Mouse (Mus musculus): ENCODE measurements around the gene Pomp. TPM values are rescaled to one million over a fixed set of nuclear protein-coding genes. Genes with fewer than 3 reads are reported as not detected.

The Pomp gene
- polyA plus RNA-seq, 1 experiment from 2014 or later = 436 TPM

DNA sequence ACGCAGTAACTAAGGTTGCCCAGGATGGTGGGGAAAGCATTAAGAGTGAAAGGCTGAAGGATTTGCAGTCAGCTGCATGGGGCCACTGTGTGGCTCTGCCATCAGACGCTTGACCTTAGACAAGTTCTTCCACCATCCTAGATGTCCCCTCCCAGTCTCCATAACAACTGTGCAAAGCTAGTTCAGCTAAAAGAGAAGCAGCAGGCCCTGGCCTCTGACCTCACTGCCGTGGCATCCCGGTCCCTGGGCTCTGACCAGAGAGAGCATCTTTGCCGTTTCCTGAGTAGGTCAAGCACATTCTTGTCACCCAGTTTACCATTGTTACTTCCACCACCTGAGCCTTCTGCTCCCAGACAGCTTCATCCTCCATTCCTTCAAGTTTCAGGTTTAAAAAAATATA is 33.7 kb upstream of the Pomp start:
- Histone ChIP-seq H3K9me3 (no peaks in the 10 kb centered on the region), H3K4me2 (no peak overlapping the region), H3K4me3 (no peak overlapping the region), H3K9ac (no peak overlapping the region), H3K27me3 (replicated peaks) (no peaks in the 10 kb centered on the region), H3K27ac (no peak overlapping the region), H3K4me1 (no peaks in the 10 kb centered on the region), H3K36me3 (replicated peaks) (no peaks in the 10 kb centered on the region)
- no peak for ATAC-seq (replicated peaks)
- WGBS = 42% methylated on average over 5 of the region's 5 CpGs

DNA sequence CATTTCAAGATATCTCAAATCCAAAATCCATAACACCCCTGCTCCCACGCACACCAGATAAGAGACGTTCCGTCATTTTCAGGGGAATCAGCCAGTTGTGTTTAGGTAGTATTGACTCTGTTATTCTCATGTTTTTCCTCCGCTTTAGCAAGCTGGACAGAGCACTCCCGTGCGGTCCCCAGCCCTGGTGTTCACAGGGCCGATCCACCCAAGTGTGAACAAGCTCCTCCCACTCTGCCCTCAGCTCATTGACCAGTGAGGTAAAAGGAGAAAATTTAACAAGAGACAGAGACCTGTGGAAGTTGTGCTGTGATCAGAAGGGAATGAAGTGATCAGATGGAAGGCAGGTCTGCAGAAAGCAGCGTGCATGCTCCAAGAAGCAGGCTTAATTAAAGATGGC is 31.4 kb upstream of the Pomp start:
- Histone ChIP-seq H3K4me1 (no peaks in the 10 kb centered on the region), H3K27ac (no peak overlapping the region), H3K9me3 (no peaks in the 10 kb centered on the region), H3K27me3 (replicated peaks) (no peaks in the 10 kb centered on the region), H3K36me3 (replicated peaks) (no peaks in the 10 kb centered on the region), H3K4me2 (no peak overlapping the region), H3K9ac (no peak overlapping the region), H3K4me3 (no peak overlapping the region)
- 53% methylated on average over 8 of the region's 8 CpGs for WGBS
- no peak for ATAC-seq (replicated peaks)

DNA sequence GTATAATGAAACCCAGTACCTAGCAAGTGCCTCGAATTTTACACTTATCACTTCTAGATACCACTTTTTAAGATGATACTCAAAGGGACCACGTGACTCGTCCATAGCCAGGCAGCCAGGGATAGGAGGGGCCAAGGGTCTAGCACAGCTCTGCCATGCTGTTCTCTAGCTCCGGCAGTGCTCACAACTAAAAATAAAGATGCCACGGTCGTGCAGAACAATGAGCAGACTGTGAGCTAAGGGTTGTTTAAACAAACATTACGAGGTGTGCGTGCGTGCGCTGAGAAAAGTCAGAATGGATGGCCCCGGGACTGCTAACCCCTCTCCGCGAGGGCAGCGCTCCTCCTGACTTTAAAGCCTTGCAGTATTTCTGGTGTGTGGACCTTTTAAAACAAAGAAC is 27.4 kb upstream of the Pomp start:
- H3K27me3 ChIP-seq (replicated peaks) = no peaks in the 10 kb centered on the region

DNA sequence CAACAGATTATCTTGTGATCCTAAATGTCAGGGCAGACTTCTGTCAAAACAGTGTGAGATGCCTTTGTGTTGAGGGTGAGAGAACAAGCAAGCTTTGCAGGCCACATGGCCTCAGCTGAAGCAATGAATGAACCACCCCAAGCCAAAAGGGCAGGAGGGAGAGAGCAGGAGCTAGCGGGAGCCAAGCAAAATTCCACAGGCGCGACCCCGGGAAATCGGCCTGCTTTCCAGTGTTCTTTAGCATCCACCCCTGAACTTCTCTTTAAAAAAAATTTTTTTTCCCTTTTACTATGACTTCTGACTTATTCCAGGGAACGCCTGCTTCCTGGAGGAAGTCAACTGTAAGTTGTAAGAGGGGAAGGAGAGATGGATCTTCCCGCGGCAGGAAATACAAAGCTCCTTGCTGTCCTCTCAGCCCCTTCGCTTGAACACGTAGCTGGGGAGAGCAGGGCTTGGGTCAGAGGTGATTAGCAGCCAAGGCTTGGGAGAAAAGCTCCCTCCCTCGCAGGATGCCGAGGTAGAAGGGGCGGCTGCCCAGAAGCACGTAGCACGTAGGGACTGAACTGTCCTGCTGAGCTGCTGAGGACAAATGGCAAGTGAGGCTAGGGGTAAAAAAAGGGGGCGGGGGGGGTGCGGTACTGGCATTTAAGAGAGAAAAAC is 25.3 kb upstream of the Pomp start:
- Histone ChIP-seq H3K27ac (no peak overlapping the region), H3K9me3 (no peaks in the 10 kb centered on the region), H3K27me3 (replicated peaks) (no peaks in the 10 kb centered on the region), H3K4me1 (no peaks in the 10 kb centered on the region; the same call in 1 of the 2 replicates), H3K4me3 (no peak overlapping the region), H3K9ac (no peak overlapping the region), H3K4me2 (no peak overlapping the region), H3K36me3 (replicated peaks) (no peaks in the 10 kb centered on the region)
- WGBS = 9% methylated on average over 17 of the region's 17 CpGs
- no peak for ATAC-seq (replicated peaks)

More for the DNA sequence above, 27.4 kb upstream of the Pomp start:
- H3K36me3 ChIP-seq (replicated peaks) = no peaks in the 10 kb centered on the region
- 52% methylated on average over 14 of the region's 14 CpGs for WGBS
- no peak overlapping the region for H3K27ac ChIP-seq
- no peak overlapping the region for H3K4me3 ChIP-seq
- no peak overlapping the region for H3K9ac ChIP-seq
- H3K4me2 ChIP-seq = no peak overlapping the region
- no peaks in the 10 kb centered on the region; the same call in 1 of the 2 replicates for H3K4me1 ChIP-seq
- ATAC-seq (replicated peaks) = no peak
- no peaks in the 10 kb centered on the region for H3K9me3 ChIP-seq

DNA sequence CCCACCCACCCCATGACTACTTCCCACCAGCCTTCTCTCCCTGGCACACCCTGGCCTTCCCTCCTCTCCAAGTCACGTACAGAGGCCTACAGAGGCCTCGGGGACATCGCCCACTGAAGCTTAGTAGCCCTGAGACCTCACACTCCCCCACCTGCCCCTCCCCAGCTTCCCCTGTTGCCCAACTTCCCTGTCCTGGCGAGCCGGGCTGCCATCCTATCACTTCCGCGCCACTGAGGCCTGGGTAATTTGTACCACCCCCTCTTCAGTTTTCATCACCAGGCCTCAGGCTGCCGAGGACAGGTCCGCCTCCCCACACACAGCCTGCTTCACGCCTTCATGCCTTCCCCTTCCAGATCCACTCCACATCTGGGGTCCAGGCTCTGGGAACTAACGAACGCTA is 20.8 kb upstream of the Pomp start:
- no peak overlapping the region for H3K4me3 ChIP-seq
- no peak for ATAC-seq (replicated peaks)
- H3K27ac ChIP-seq = no peak overlapping the region
- no peaks in the 10 kb centered on the region for H3K36me3 ChIP-seq (replicated peaks)
- WGBS = 86% methylated on average over 12 of the region's 12 CpGs
- H3K4me1 ChIP-seq = no peaks in the 10 kb centered on the region; the same call in 1 of the 2 replicates
- H3K27me3 ChIP-seq (replicated peaks) = no peaks in the 10 kb centered on the region
- H3K9ac ChIP-seq = no peak overlapping the region
- no peaks in the 10 kb centered on the region for H3K9me3 ChIP-seq
- H3K4me2 ChIP-seq = no peak overlapping the region

DNA sequence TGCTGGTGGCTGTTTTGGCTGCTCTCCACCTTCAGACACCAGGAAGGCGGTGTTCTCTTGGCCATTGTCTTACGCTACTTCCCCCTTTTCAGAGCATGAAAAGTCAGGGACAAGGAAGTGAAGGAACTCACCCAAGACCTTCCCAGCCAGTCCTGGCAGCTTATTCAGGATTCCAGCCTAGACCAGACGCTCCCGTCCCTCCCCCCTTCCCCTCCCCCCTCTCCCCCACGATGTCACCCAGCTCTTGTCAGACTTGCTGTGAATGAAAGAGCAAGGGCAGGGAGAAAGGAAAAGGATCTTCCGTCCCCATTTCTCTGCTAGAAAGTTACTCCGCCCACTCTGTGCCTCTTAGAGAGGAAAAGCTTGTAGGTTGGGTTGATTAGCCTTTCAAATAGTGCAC is 16.9 kb upstream of the Pomp start:
- H3K4me1 ChIP-seq = no peaks in the 10 kb centered on the region

DNA sequence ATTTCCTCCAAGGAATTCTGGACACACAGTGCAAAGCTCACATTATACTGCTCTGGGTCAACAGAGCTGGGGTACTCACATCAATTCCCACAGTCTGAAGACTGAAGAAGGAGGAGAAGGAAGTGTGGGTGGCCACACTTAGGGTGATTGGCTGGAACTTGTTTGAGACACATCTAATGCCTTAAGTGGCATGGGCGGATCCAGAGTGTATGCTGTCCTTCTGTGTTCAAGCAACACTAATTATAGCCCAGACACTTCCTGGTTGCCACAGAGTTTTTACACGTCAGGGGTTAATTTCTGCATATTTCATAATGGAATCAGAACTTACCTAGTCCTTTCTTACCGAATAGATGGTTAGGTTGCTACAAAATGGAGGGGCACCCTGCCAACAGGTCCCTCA is 14.9 kb upstream of the Pomp start:
- no peaks in the 10 kb centered on the region for H3K36me3 ChIP-seq (replicated peaks)
- H3K4me3 ChIP-seq = no peak overlapping the region
- no peak overlapping the region for H3K27ac ChIP-seq
- H3K9me3 ChIP-seq = no peaks in the 10 kb centered on the region
- 0 out of 2 replicates have a peak, but pooled peaks cover 3% of the 10 kb centered on the region for H3K27me3 ChIP-seq (replicated peaks)
- no peak for ATAC-seq (replicated peaks)
- 71% methylated on average over 3 of the region's 3 CpGs for WGBS
- H3K4me2 ChIP-seq = no peak overlapping the region
- no peak overlapping the region for H3K9ac ChIP-seq
- H3K4me1 ChIP-seq = no peaks in the 10 kb centered on the region

More for the DNA sequence above, 16.9 kb upstream of the Pomp start:
- WGBS = 52% methylated on average over 7 of the region's 7 CpGs
- no peak overlapping the region for H3K9ac ChIP-seq
- no peaks in the 10 kb centered on the region for H3K27me3 ChIP-seq (replicated peaks)
- H3K36me3 ChIP-seq (replicated peaks) = no peaks in the 10 kb centered on the region
- no peak overlapping the region for H3K27ac ChIP-seq
- H3K4me2 ChIP-seq = no peak overlapping the region
- H3K4me3 ChIP-seq = no peak overlapping the region
- no peaks in the 10 kb centered on the region for H3K9me3 ChIP-seq
- no peak for ATAC-seq (replicated peaks)

DNA sequence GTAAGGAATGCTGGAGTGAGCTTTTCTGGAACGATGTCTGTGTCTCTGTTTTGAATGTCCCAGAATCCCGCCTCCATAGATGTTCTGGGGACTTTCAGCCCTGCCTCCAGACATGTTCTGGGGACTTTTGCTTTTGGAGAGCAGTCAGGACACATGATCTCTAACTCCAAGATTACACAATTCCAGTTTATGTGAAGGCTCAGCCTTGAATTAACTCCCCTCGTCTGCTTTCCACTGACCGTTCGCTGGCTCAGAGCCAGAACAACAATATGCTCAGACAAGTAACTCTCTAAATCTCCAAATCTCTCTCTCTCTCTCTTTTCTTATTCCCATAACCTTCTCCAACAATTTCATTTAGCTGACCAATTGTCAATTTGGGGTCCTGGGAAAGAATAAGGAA is 12.9 kb upstream of the Pomp start:
- H3K27me3 ChIP-seq (replicated peaks) = 0 out of 2 replicates have a peak, but pooled peaks cover 3% of the 10 kb centered on the region
- 51% methylated on average over 5 of the region's 5 CpGs for WGBS
- no peaks in the 10 kb centered on the region for H3K36me3 ChIP-seq (replicated peaks)
- ATAC-seq (replicated peaks) = no peak
- H3K4me1 ChIP-seq = no peaks in the 10 kb centered on the region
- no peaks in the 10 kb centered on the region for H3K9me3 ChIP-seq
- H3K9ac ChIP-seq = no peak overlapping the region
- no peak overlapping the region for H3K4me2 ChIP-seq
- H3K27ac ChIP-seq = no peak overlapping the region
- no peak overlapping the region for H3K4me3 ChIP-seq

DNA sequence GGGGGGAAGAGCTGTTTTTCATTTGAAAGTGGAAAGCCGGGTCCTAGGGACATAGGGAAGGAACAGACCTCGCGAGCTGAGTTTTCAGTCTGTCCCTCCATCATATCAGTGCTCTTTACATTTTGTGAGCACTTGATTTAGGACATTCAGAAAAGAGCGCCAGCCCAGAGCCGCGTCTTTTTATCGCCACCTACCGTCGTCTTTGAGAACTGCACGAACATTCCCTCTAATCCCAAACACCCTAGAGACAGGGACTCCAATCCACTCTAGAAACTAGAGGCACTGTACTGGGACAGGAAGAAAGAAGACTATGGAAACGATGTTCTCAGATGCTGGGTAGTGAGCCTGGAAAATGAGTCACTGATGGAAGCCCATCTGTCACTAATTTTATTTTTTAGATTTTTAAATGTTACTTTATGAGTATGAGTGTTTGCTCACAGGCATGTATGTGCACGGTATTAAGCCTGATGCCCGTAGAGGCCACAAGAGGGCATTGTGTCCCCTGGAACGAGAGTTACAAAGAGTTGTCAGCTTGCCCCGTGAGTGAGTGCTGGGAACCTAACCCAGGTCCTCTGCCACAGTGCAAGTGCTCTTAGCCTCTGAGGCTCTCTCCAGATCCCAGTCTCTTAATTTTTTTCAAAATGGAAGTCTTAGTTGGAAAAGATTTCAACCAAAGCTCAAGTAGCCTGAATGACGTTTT is 11.9 kb upstream of the Pomp start:
- 0 out of 2 replicates have a peak, but pooled peaks have one; percentile 45 for ATAC-seq (replicated peaks)
- 23% methylated on average over 16 of the region's 16 CpGs for WGBS

DNA sequence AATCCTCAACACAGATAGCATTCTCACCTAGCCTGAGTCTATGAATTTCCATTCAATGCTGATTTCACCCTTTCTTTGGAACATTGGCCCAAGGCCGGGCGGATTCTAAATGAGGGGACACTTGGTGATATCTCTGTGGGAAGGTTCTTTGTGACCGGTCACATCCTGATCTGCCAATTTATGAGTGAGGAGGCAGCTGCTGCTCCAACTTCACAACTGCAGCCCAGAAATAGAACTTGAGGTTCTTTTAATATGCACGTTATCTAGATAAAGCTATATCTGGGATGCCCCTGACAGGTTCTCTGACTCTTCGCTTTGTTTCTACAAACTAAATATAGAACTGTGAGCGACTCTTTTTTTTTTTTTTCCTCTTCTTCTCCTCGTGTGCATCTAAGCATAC is 10.1 kb upstream of the Pomp start:
- no peak overlapping the region for H3K4me3 ChIP-seq
- no peak overlapping the region for H3K27ac ChIP-seq
- H3K4me2 ChIP-seq = no peak overlapping the region
- H3K4me1 ChIP-seq = no peaks in the 10 kb centered on the region
- 0 out of 2 replicates have a peak, but pooled peaks cover 3% of the 10 kb centered on the region for H3K27me3 ChIP-seq (replicated peaks)
- no peak overlapping the region for H3K9ac ChIP-seq
- 74% methylated on average over 7 of the region's 7 CpGs for WGBS
- ATAC-seq (replicated peaks) = no peak
- H3K36me3 ChIP-seq (replicated peaks) = no peaks in the 10 kb centered on the region
- H3K9me3 ChIP-seq = no peaks in the 10 kb centered on the region

More for the DNA sequence above, 11.9 kb upstream of the Pomp start:
- Histone ChIP-seq H3K27ac (no peak overlapping the region), H3K36me3 (replicated peaks) (no peaks in the 10 kb centered on the region), H3K4me3 (no peak overlapping the region), H3K4me2 (peak overlapping the region; percentile 31), H3K9ac (no peak overlapping the region), H3K9me3 (no peaks in the 10 kb centered on the region), H3K27me3 (replicated peaks) (0 out of 2 replicates have a peak, but pooled peaks cover 3% of the 10 kb centered on the region), H3K4me1 (no peaks in the 10 kb centered on the region)

DNA sequence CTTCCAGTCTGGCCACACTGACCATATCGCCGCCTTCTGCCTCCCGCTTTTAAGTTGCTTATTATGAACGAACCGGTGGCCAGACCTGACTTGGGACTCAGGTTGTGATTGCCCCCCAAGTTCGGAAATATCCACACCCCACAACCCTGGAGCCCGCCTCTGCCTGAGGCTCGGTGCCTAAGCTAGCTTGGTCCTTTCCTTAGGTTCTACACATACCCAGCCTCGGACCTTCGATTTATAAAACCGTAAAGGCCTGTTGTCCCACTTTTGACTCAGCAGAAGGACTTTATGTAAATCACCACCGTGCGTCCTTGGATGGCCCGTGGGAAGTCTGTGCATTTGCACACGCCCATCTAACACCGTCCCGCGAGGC is 199 bp upstream of the Pomp start:
- ATAC-seq (replicated peaks) = no peak
- H3K4me1 ChIP-seq = peaks cover 24% of the 10 kb centered on the region
- H3K27ac ChIP-seq = peak overlapping the region; percentile 82
- peak overlapping the region; percentile 87 for H3K4me2 ChIP-seq
- no peaks in the 10 kb centered on the region for H3K9me3 ChIP-seq
- H3K36me3 ChIP-seq (replicated peaks) = peaks cover 13% of the 10 kb centered on the region
- no peaks in the 10 kb centered on the region for H3K27me3 ChIP-seq (replicated peaks)
- WGBS = 2% methylated on average over 18 of the region's 18 CpGs
- peak overlapping the region; percentile 88 for H3K4me3 ChIP-seq
- peak overlapping the region; percentile 84 for H3K9ac ChIP-seq

DNA sequence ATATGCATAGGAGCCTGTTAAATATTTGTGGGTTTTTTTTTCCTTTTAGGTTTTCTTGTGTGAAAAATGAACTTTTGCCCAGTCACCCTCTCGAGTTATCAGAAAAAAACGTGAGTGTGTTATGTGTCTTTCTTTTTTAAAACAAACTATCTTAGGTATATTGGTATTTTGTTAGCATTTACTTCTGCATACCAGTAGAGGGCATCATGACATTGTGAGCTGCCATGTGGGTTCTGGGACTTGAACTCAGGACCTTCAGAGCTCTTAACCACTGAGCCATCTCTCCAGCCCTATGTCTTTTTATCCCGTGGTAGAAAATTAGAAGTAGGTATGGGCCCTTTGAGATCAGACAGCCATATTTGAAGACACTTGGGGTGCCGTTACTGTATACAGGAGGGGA is 8.4 kb downstream of the Pomp start:
- Histone ChIP-seq H3K27me3 (replicated peaks) (no peaks in the 10 kb centered on the region), H3K9me3 (no peaks in the 10 kb centered on the region), H3K9ac (no peak overlapping the region), H3K4me2 (no peak overlapping the region), H3K4me3 (no peak overlapping the region), H3K27ac (no peak overlapping the region), H3K36me3 (replicated peaks) (peaks cover 51% of the 10 kb centered on the region), H3K4me1 (no peaks in the 10 kb centered on the region)
- WGBS = 93% methylated on average over 4 of the region's 4 CpGs
- no peak for ATAC-seq (replicated peaks)

DNA sequence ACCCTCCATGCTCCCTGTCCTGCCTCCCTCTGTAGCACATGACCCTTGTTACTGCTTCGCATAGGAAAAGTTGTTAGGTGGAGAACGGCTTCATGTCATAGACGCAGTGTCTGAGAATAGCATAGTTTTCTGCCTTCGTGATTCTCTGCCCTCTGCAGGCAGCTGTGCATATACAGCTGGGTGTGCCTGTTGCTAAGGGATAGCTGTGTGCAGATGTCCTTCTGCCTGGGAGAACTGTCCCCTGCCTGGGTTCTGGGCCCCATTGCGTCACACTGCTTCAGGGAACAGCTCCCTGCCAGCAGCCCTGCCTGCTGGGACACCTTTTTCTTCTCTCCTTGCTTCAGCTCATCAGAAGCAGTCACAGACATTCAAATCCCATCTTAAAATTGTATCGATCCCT is 9.3 kb downstream of the Pomp start:
- ATAC-seq (replicated peaks) = no peak
- no peaks in the 10 kb centered on the region for H3K9me3 ChIP-seq
- no peak overlapping the region for H3K9ac ChIP-seq
- H3K4me3 ChIP-seq = no peak overlapping the region
- H3K36me3 ChIP-seq (replicated peaks) = peaks cover 50% of the 10 kb centered on the region
- WGBS = 94% methylated on average over 6 of the region's 6 CpGs
- no peaks in the 10 kb centered on the region for H3K27me3 ChIP-seq (replicated peaks)
- no peak overlapping the region for H3K4me2 ChIP-seq
- H3K27ac ChIP-seq = no peak overlapping the region
- H3K4me1 ChIP-seq = no peaks in the 10 kb centered on the region

All from midbrain, embryonic 15.5 days (tissue).